Mouse (Mus musculus): Measurements from ENCODE around the gene Gadd45a.
"Not testable (repeated sequence)": the region's sequence is repeated elsewhere in the genome, so short reads cannot be mapped to it uniquely, and the experiment has no call there.

Gadd45a gene

DNA sequence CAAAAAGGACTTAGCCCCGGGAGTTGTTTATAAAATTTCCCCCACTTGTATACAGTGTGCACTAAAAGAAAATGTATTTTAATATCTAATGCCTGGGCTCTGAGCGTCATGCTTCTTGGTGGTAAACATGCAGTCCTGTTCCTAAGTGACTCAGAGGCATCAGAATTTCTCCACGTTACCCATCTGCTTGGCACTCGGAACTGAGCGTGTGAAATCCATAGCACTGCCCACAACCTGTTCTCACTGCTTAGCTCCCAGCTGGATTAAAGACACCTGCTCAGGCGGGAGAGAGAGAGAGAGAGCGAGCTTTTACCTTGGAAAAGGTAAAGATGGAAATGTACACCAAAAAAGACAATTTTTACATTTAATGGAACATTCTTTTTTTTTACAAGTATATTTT lies 18.3 kb downstream of the Gadd45a start:
- DNase-seq (ENCODE audit: low spot score in 2 of 2): not testable (repeated sequence)

DNA sequence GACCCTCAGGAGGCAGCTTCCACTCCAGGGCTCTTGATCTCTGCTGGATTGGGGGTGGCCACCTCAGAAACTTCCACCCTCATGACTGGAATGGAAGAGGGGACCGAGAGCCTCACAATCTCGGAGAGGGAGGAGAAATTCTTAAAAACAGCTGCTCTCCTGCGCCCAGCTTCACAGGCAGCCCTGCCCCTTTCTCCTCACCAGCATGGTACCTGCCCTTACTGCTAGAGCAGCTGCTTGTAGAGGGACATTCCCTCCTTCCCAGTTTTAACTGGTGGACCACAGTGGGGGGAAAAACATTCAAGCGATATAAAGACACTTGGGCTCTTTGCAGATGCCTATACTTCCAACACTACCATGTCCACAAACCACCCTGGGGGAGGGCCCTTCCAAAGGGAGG lies 18.9 kb downstream of the Gadd45a start:
- DNase-seq (ENCODE audit: low spot score in 2 of 2): no peak

- no peak for DNase-seq (ENCODE audit: low spot score in 2 of 2)
These were observed 20.6 kb downstream of the Gadd45a start for GRCm38 (mm10) chr6:67016520-67017111.

GRCm38 (mm10) chr6:67015739-67016519 lies 21.3 kb downstream of the Gadd45a start:
- DNase-seq (ENCODE audit: low spot score in 2 of 2): no peak

DNA sequence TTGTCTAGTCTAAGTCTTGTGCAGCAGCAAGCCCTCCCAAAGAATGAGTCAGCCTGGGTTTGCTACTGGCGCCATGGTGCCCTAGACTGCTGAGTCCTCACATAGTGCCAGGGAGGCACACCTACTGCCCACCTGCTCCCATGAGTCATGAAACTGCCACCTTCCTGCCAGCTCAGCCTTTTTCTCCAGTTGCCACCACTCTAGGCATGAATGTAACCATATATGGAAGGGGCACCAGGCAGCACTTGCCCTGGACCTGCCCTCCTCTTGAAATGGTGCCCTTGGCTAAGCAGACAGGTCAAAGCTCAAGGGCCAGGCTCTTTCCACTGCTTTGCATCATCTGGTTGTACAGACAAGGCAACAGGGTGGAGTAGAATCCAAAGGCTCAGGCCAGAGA lies 22.6 kb downstream of the Gadd45a start:
- no peak for DNase-seq (ENCODE audit: low spot score in 2 of 2)

GRCm38 (mm10) chr6:67013949-67014678 lies 23.1 kb downstream of the Gadd45a start:
- no peak for DNase-seq (ENCODE audit: low spot score in 2 of 2)

DNA sequence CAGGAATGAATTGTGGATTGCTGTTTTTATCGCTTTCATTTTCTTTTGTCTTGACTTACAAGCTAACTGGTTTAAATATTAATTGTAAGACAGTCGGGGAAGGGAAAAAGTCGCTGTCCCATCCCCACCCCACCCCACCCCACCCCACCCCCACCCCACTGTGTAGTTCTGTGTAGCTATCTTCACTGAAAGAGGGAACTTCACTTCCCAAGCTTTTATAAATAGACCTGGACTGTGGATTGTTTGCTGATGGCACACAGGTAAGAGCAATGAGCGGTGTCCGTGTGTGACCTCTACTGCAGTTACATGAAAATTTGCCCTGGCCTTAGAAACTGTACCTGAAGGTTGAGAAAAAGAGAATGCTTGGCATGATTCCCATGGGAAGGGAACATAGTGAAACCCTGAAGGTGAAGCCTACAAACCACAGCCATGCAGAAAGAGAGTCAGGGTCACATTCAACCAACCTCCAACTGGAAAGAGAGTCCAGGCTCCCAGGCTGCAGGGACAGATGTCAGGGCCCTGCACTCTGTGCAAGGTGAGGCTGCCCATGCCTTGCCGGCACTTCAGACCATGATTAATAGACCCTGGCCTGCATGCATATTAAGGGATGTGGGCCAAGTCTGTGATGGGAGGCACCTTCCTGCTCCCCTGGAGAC lies 23.8 kb downstream of the Gadd45a start:
- no peak for DNase-seq (ENCODE audit: low spot score in 2 of 2)

GRCm38 (mm10) chr6:67011217-67011518 lies 26.1 kb downstream of the Gadd45a start:
- no peak for DNase-seq (ENCODE audit: low spot score in 2 of 2)

DNA sequence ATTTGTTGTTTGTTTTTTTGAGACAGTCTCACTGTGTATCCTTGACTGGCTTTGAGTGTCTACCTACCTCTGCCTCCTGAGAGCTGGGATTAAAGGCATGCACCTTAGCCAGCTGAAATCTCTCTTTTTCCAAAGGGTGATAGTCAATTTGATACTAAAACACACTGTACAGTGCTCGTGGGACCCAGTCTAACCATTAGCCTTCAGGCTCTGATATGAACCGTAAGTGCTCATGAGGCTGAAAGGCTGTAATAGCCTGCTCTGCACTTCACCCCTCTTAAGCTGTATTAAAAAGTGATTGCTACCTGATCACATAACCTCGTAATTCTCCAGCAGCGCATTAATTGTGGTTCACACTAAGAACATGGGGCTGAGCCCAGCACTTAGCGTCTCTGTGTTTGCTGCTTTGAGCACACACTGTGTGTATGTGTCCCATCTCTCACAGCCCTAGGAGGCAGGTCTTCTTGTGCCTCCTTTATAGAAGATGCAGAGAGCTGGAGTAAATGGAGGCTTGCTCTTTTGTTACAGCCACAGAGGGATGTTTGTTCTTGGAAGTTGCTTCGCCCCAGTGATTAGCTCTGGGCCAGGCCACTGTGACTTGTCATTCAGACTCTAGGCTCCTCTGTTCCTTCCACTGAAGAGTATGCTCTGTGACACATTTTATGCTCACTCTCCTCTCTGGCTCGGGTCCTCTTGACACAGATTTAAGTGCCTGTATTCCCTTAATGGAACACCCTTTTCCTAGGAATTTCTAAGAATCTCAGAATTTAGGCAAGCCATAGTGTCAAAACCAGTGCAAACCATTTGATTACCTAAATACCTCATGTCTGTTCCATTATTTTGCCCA lies 26.7 kb downstream of the Gadd45a start:
- no peak for DNase-seq (ENCODE audit: low spot score in 2 of 2)

DNA sequence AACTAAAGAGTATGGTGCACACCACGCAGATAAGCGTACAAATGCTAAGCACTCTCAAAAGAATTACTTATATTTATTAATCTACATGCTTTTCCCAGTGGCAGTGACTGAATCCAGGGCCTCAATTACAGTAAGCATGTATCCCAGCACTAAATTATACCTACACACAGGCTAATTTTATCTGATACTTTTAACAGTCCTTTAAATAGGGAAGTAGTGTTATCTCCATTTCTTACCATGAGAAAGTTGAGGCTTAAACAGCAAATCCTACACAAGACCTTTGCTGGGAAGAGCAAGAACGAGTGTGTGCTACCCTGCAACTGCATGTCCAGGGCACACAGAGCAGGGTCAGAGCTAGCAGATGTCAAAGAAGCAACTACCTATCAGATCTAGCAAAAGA lies 27.4 kb downstream of the Gadd45a start:
- no peak for DNase-seq (ENCODE audit: low spot score in 2 of 2)

- no peak for DNase-seq (ENCODE audit: low spot score in 2 of 2)
These were observed 37.5 kb downstream of the Gadd45a start for GRCm38 (mm10) chr6:66999800-67000199.

- no peak for DNase-seq (ENCODE audit: low spot score in 2 of 2)
These were observed 38.6 kb downstream of the Gadd45a start for GRCm38 (mm10) chr6:66998645-66999044.

DNA sequence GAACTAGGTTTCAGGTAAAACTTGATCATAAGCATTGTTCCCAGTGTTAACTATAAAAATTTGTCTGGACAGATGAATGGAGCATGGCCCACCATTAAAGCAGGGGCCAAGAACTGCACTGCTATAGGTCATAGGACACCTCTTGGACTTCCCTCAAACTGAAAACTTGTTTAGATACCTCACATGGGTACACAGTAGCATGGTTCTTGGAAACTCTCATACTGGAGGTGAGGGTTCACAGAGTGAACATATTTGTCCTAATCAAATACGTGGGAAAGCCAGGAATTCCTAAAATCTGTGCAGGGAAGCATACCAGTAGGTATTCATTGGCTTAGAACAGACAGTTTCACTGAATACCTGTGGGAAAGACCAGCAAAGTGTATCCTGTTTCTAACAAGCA lies 41.0 kb downstream of the Gadd45a start:
- no peak for DNase-seq (ENCODE audit: low spot score in 2 of 2)

DNA sequence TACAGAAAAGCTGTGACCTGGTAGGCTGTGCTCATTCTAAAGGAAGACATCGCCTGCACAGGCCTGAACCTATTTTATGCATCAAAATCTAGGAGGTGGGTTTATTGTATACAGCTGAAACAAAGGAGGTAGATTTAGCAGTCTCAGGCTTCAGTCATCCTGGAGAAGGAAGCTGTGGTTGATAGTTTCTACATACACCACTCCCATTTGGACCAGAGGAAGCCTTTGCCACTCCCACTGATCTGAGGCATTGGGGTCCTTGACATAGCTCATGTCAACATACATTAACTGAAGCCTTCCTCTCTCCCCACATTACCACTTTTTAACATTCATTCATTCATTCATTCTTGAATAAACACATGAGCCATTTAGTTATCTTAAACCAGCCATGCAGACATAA lies 41.4 kb downstream of the Gadd45a start:
- no peak for DNase-seq (ENCODE audit: low spot score in 2 of 2)

DNA sequence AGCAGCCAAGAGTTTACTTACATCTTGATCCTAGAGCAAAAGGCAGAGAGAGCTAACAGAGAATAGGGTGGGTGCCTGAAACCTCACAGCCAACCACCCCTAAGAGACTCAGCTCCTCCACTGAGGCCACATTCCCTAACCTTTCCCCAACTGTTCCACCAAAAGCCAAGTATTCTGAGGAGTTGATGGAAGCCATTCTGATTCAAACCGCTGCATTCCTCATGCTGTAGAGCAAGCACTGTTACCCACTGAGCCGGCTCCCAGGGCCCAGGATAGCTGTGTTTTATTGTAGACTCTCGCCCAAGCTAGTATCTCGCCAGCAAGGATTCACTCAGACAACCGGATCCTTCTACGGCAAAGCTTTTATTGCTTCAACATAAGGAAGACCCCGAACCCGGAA lies 42.3 kb downstream of the Gadd45a start:
- no peak for DNase-seq (ENCODE audit: low spot score in 2 of 2)

- no peak for DNase-seq (ENCODE audit: low spot score in 2 of 2)
These were observed 44.5 kb downstream of the Gadd45a start for GRCm38 (mm10) chr6:66992786-66993185.

- DNase-seq (ENCODE audit: low spot score in 2 of 2): no peak
These were observed 45.0 kb downstream of the Gadd45a start for GRCm38 (mm10) chr6:66992232-66992631.

DNA sequence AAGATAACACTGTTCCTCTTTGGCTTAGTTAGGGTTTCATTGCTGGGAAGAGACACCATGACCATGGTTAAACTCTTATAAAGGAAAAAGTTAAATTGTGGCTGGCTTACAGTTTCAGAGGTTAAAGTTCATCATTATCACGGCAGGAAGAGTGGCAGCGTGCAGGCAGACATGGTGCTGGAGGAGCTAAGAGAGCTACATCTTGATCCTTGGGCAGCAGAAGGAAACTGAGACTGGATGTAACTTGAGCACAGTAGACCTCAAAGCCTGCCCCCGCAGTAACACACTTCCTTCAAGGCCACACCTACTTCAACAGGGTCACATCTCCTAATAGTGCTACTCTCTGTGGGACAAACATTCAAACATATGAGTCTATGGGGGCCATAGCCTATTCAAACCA lies 47.7 kb downstream of the Gadd45a start:
- no peak for DNase-seq (ENCODE audit: low spot score in 2 of 2)

DNA sequence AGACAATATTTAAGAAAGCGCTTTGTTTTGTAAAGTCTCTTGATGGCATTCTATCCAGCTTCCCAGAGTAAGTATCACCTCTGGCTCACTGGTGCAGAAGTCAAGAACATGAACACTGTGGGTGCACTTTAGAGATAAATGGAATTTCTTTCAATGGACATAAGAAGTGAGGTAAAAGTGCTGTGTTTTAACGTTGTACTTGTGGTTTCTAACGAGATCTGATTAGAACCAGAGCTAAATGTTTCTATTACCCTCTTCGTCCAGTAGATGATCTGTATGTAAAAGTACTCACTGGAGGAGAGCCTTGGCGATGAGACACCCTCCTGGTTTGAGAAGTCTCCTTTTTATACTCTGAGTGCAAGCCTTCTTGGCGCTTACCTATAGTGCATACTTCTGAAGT lies 48.2 kb downstream of the Gadd45a start:
- no peak for DNase-seq (ENCODE audit: low spot score in 2 of 2)

DNA sequence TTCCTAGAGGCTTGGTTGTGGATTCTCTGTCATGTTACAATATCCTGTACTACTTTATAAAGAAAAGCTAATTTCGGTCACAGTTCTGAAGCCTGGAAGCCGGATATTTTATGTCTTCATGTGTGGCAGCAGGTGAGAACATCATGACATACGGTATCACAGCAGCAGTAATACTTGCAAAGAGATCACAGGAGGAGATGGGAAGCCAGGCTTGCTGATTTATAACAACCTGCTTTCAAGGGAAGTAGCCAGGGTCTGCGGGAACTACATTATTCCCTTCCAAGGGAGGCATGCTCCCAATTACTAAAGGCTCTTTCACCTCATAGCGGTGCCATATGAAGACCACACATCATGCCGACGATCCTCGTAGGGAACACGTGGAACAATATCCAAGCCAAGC lies 48.9 kb downstream of the Gadd45a start:
- no peak for DNase-seq (ENCODE audit: low spot score in 2 of 2)

- peak; percentile 10 to 28 for DNase-seq (ENCODE audit: low spot score in 2 of 2)
These were observed 49.6 kb downstream of the Gadd45a start for GRCm38 (mm10) chr6:66987643-66988042.

- no peak for DNase-seq (ENCODE audit: low spot score in 2 of 2)
These were observed 51.2 kb downstream of the Gadd45a start for GRCm38 (mm10) chr6:66986063-66986462.
